Mouse (Mus musculus): ENCODE results near the gene Vps8. TPM values are rescaled to one million over a fixed set of nuclear protein-coding genes. Genes with fewer than 3 reads are reported as not detected.

The Vps8 gene
- polyA plus RNA-seq, 1 experiment from 2014 or later, result 7.0 TPM

- WGBS, result 80% methylated on average over 8 of the region's 8 CpGs
- Histone ChIP-seq H3K27me3 (ENCODE audit: control insufficient read depth, insufficient read depth, low read length) (no peaks in the 10 kb centered on the region), H3K27ac (replicated peaks) (no peak overlapping the region), H3K4me2 (replicated peaks; ENCODE audit: low read depth) (no peak overlapping the region), H3K36me3 (ENCODE audit: control insufficient read depth, insufficient read depth, low read length) (peaks cover 6% of the 10 kb centered on the region), H3K9me3 (ENCODE audit: control insufficient read depth, low read length) (no peaks in the 10 kb centered on the region), H3K4me1 (replicated peaks; ENCODE audit: control insufficient read depth, insufficient read depth) (no peaks in the 10 kb centered on the region), H3K4me3 (ENCODE audit: low read depth, low read length) (no peak overlapping the region), H3K9ac (ENCODE audit: low read length) (no peak overlapping the region)
- DNase-seq (ENCODE audit: low spot score) (no peak), ATAC-seq (ENCODE audit: low FRiP score, low TSS enrichment) (no peak)
- TF ChIP-seq EP300 (optimal IDR thresholded peaks at IDR 0.05) (no peak), CTCF (IDR thresholded peaks at IDR 0.05; ENCODE audit: low read depth) (no peak)
Observed at GRCm38 (mm10) chr16:21465868-21466267, 43.0 kb downstream of the Vps8 start.

GRCm38 (mm10) chr16:21470416-21470815 is 47.5 kb downstream of the Vps8 start:
- no peaks in the 10 kb centered on the region for H3K27me3 ChIP-seq (ENCODE audit: control insufficient read depth, insufficient read depth, low read length)
- H3K4me1 ChIP-seq (replicated peaks; ENCODE audit: control insufficient read depth, insufficient read depth), result no peaks in the 10 kb centered on the region
- WGBS, result 90% methylated on average over 4 of the region's 4 CpGs
- no peaks in the 10 kb centered on the region for H3K9me3 ChIP-seq (ENCODE audit: control insufficient read depth, low read length)
- no peak overlapping the region for H3K27ac ChIP-seq (replicated peaks)
- no peak for DNase-seq (ENCODE audit: low spot score)
- ATAC-seq (ENCODE audit: low FRiP score, low TSS enrichment), result no peak
- H3K4me2 ChIP-seq (replicated peaks; ENCODE audit: low read depth), result no peak overlapping the region
- peaks cover 9% of the 10 kb centered on the region for H3K36me3 ChIP-seq (ENCODE audit: control insufficient read depth, insufficient read depth, low read length)
- no peak overlapping the region for H3K4me3 ChIP-seq (ENCODE audit: low read depth, low read length)
- H3K9ac ChIP-seq (ENCODE audit: low read length), result no peak overlapping the region
- TF ChIP-seq EP300 (optimal IDR thresholded peaks at IDR 0.05), result no peak
- TF ChIP-seq CTCF (IDR thresholded peaks at IDR 0.05; ENCODE audit: low read depth), result peak; percentile 65

DNA sequence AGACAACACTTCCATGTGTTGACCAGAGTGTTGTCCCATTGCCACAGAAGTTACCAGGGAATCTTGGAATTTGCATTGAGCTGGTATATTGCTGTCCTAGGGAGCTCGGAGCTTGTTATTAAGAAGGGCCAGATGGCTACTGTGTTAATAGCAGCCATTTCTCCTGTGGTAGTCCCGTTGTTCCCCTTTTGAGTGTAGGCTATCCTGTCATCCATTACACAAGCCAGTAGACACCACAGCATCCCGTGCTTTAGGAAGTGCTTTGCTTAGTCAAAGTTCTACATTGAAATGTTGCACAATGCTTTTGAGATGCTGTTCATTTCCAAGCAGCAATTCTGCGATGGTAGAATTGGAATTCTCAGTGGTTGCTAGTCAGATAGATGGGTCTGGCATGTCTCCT is 54.2 kb downstream of the Vps8 start:
- DNase-seq (ENCODE audit: low spot score) (no peak), ATAC-seq (ENCODE audit: low FRiP score, low TSS enrichment) (no peak)
- Histone ChIP-seq H3K27ac (replicated peaks) (no peak overlapping the region), H3K27me3 (ENCODE audit: control insufficient read depth, insufficient read depth, low read length) (no peaks in the 10 kb centered on the region), H3K4me2 (replicated peaks; ENCODE audit: low read depth) (no peak overlapping the region), H3K36me3 (ENCODE audit: control insufficient read depth, insufficient read depth, low read length) (peaks cover 6% of the 10 kb centered on the region; the same call in 1 of the 2 replicates), H3K4me3 (ENCODE audit: low read depth, low read length) (no peak overlapping the region), H3K4me1 (replicated peaks; ENCODE audit: control insufficient read depth, insufficient read depth) (no peaks in the 10 kb centered on the region), H3K9ac (ENCODE audit: low read length) (no peak overlapping the region), H3K9me3 (ENCODE audit: control insufficient read depth, low read length) (no peaks in the 10 kb centered on the region)
- no peak for TF ChIP-seq CTCF (IDR thresholded peaks at IDR 0.05; ENCODE audit: low read depth)
- no peak for TF ChIP-seq EP300 (optimal IDR thresholded peaks at IDR 0.05)
- WGBS, result 83% methylated on average over 4 of the region's 4 CpGs

GRCm38 (mm10) chr16:21478376-21478775 is 55.5 kb downstream of the Vps8 start:
- no peak for DNase-seq (ENCODE audit: low spot score)
- Histone ChIP-seq H3K9me3 (ENCODE audit: control insufficient read depth, low read length) (no peaks in the 10 kb centered on the region), H3K27ac (replicated peaks) (no peak overlapping the region), H3K36me3 (ENCODE audit: control insufficient read depth, insufficient read depth, low read length) (peaks cover 3% of the 10 kb centered on the region; the same call in 1 of the 2 replicates), H3K4me1 (replicated peaks; ENCODE audit: control insufficient read depth, insufficient read depth) (no peaks in the 10 kb centered on the region), H3K4me2 (replicated peaks; ENCODE audit: low read depth) (no peak overlapping the region), H3K27me3 (ENCODE audit: control insufficient read depth, insufficient read depth, low read length) (no peaks in the 10 kb centered on the region), H3K4me3 (ENCODE audit: low read depth, low read length) (no peak overlapping the region), H3K9ac (ENCODE audit: low read length) (no peak overlapping the region)
- ATAC-seq (ENCODE audit: low FRiP score, low TSS enrichment), result no peak
- WGBS, result 85% methylated on average over 9 of the region's 9 CpGs
- TF ChIP-seq CTCF (IDR thresholded peaks at IDR 0.05; ENCODE audit: low read depth) (no peak), EP300 (optimal IDR thresholded peaks at IDR 0.05) (no peak)

GRCm38 (mm10) chr16:21483803-21484202 is 60.9 kb downstream of the Vps8 start:
- Histone ChIP-seq H3K4me2 (replicated peaks; ENCODE audit: low read depth) (no peak overlapping the region), H3K4me3 (ENCODE audit: low read depth, low read length) (no peak overlapping the region), H3K36me3 (ENCODE audit: control insufficient read depth, insufficient read depth, low read length) (no peaks in the 10 kb centered on the region; the same call in 1 of the 2 replicates), H3K9ac (ENCODE audit: low read length) (no peak overlapping the region), H3K27ac (replicated peaks) (no peak overlapping the region), H3K4me1 (replicated peaks; ENCODE audit: control insufficient read depth, insufficient read depth) (no peaks in the 10 kb centered on the region), H3K9me3 (ENCODE audit: control insufficient read depth, low read length) (no peaks in the 10 kb centered on the region), H3K27me3 (ENCODE audit: control insufficient read depth, insufficient read depth, low read length) (no peaks in the 10 kb centered on the region)
- no peak for TF ChIP-seq CTCF (IDR thresholded peaks at IDR 0.05; ENCODE audit: low read depth)
- WGBS, result 89% methylated on average over 5 of the region's 5 CpGs
- ATAC-seq (ENCODE audit: low FRiP score, low TSS enrichment) (no peak), DNase-seq (ENCODE audit: low spot score) (no peak)

GRCm38 (mm10) chr16:21485716-21486115 is 62.8 kb downstream of the Vps8 start:
- TF ChIP-seq EP300 (optimal IDR thresholded peaks at IDR 0.05), result no peak
- TF ChIP-seq CTCF (IDR thresholded peaks at IDR 0.05; ENCODE audit: low read depth), result no peak
- ATAC-seq (ENCODE audit: low FRiP score, low TSS enrichment) (0 out of 2 replicates have a peak, but pooled peaks have one; percentile 18), DNase-seq (ENCODE audit: low spot score) (no peak)
- Histone ChIP-seq H3K27me3 (ENCODE audit: control insufficient read depth, insufficient read depth, low read length) (no peaks in the 10 kb centered on the region), H3K9ac (ENCODE audit: low read length) (no peak overlapping the region), H3K9me3 (ENCODE audit: control insufficient read depth, low read length) (no peaks in the 10 kb centered on the region), H3K4me3 (ENCODE audit: low read depth, low read length) (no peak overlapping the region), H3K4me2 (replicated peaks; ENCODE audit: low read depth) (no peak overlapping the region), H3K4me1 (replicated peaks; ENCODE audit: control insufficient read depth, insufficient read depth) (no peaks in the 10 kb centered on the region), H3K27ac (replicated peaks) (no peak overlapping the region), H3K36me3 (ENCODE audit: control insufficient read depth, insufficient read depth, low read length) (no peaks in the 10 kb centered on the region; the same call in 1 of the 2 replicates)
- WGBS, result 68% methylated on average over 5 of the region's 5 CpGs

All from stomach, postnatal 0 days (tissue).